Mouse (Mus musculus): ENCODE data around the gene Rbm10. TPM values are rescaled to one million over a fixed set of nuclear protein-coding genes. Genes with fewer than 3 reads are reported as not detected.

The Rbm10 gene
- total RNA-seq, 2 experiments from 2014 or later: 45.5 to 48.6 TPM

GRCm38 (mm10) chrX:20691566-20691965 lies 74.3 kb downstream of the Rbm10 start:
- intact Hi-C loops (cut with DNase I): no loop called here
- DNase-seq (ENCODE audit: low spot score in 2 of 2): no peak

- DNase-seq (ENCODE audit: low spot score in 2 of 2): no peak
- intact Hi-C loops (cut with DNase I): no loop called here
Observed at GRCm38 (mm10) chrX:20692616-20693015, 75.3 kb downstream of the Rbm10 start.

GRCm38 (mm10) chrX:20695842-20696241 lies 78.5 kb downstream of the Rbm10 start:
- DNase-seq (ENCODE audit: low spot score in 2 of 2): no peak
- intact Hi-C loops (cut with DNase I): no loop called here

Other genes with a start within 250 kb of the Rbm10 start
- 1 to 10 TPM; 7.0 to 8.3 TPM for gene Jade3, start 191.8 kb upstream of the Rbm10 start, total RNA-seq (2021)
- gene Rgn, start 67.7 kb upstream of the Rbm10 start, total RNA-seq (2021): under 1 TPM in 1 of 2 experiments, not detected in 1; 0.23 TPM
- gene Ndufb11, start 116 bp downstream of the Rbm10 start, total RNA-seq (2021): 100 to 1,000 TPM; 148 to 158 TPM
- 100 to 1,000 TPM; 338 to 343 TPM for gene Uba1, start 40.8 kb downstream of the Rbm10 start, total RNA-seq (2021)
- 100 to 1,000 TPM; 282 to 311 TPM for gene Cdk16, start 70.5 kb downstream of the Rbm10 start, total RNA-seq (2021)
- 100 to 1,000 TPM in 1 of 2 experiments, 10 to 100 TPM in 1; 99.6 to 110 TPM for gene Usp11, start 86.4 kb downstream of the Rbm10 start, total RNA-seq (2021)
- gene Araf, start 180.3 kb downstream of the Rbm10 start, total RNA-seq (2021): 100 to 1,000 TPM; 183 to 190 TPM

Measured in left cerebral cortex, postnatal 25 days (tissue).